Mouse (Mus musculus): ENCODE data around the gene Gm20831.
"Not testable (repeated sequence)": the region's sequence is repeated elsewhere in the genome, so short reads cannot be mapped to it uniquely, and the experiment has no call there.

Gm20831 gene

GRCm38 (mm10) chrY:17874441-17874840 lies at the start of gene Gm20831, which contains the start of gene Gm20772:
TSS of gene Gm20831 (plus strand) at chrY:17874741.
TSS of gene Gm20772 (plus strand) at chrY:17874741.
- not testable (repeated sequence) for DNase-seq (ENCODE audit: extremely low read depth, low read depth, low spot score)

- DNase-seq (ENCODE audit: extremely low read depth, low read depth, low spot score): not testable (repeated sequence)
Measured at GRCm38 (mm10) chrY:17846166-17846565, 28.4 kb upstream of the Gm20831 start, which contains the start of gene Gm21904. TSS of gene Gm21904 (minus strand) at chrY:17846266.

DNA sequence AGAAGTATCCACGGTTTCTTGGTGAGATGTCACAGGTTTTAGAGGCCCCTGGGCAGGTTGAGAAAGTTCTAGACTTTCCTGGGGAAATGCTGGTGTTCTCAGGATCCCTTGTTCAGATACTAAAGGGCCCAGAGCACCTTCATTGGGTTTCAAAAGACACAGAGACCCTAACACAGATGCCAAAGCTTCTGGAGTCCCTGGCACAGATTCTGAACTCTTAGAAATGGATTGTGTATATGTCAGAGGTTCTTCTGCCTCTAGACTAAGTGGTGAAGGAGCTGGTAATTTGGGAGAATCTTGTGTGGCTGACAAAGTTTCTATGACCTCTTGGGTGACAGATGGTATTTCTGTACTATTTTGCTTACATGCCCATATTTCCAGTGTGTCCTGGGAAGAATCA lies 62.7 kb downstream of the Gm20831 start, which contains the start of gene Srsy:
Gene Srsy, minus strand, starts transcription at position 101 of the 400 bp plus-strand sequence.
- not testable (repeated sequence) for DNase-seq (ENCODE audit: extremely low read depth, low read depth, low spot score)

Data from fat pad, adult 2 months (tissue).